Mouse (Mus musculus) heart, adult 8-10 months (tissue): ENCODE results near the gene Vps26b. TPM values are rescaled to one million over a fixed set of nuclear protein-coding genes. Genes with fewer than 3 reads are reported as not detected.
A peak's percentile ranks its signal among the peaks of the same experiment; 100 is the strongest.

Source experiments
- DNase-seq: peaks from one replicate; pipeline ENCODE4 v3.0.0; 2022; ENCODE audit warnings: low spot score
- total RNA-seq, 4 experiments: library from RNA; stranded (reverse); gene quantifications; 2 replicates each; pipeline ENCODE4 v1.2.4; 2022

The Vps26b gene
- 10 to 100 TPM; 28.6 to 31.8 (median 30.4) TPM for total RNA-seq

DNA sequence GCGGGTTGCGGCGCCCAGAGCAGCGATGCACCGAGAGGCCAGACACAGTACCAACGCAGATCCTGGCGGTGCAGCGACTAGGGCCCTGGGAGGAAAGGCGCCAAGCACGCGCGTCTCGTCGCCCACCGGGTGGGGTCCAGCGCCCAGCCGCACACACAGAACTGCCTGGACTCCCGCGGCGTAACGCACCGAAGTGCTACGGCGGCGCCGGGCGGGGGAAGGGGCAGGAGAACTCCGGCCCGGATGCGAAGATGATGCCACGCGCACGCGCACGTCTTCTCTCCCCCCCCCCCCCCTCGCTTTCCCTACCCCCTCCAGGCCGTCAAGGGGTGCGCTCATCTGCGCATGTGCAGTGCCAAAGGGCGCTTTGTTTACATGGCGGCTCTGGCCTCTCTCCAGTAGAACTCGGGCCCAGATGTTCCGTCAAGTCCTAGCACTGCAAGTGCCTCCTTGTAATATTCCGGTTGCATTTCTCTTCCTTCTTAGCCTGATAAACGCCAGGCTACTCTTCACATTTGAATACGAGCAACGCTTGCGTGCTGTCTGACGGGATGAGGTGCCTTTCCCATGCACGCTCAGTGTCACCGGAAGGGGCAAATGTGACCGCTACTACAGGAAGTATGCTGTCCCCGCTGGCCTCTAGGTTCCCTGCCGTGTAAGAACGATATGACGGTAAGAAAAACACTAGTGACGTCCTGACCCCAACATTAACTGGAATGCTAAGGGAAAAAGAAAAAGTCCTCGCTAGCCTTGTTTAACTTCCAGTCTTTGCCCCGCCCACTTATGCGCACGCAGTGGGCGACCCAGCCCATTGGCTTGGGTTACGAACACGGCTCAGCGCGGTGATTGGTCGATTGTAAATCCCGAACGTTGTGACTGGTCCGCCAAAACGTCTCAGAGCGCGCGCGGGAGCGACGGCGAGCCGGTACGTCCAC, at the start of gene Vps26b, which contains the start of gene Ncapd3:
Gene Vps26b, minus strand, starts transcription at position 238 of the 935 bp plus-strand sequence.
Gene Ncapd3, plus strand, starts transcription at position 348 of the 935 bp plus-strand sequence.
- peak; percentile 97 for DNase-seq

DNA sequence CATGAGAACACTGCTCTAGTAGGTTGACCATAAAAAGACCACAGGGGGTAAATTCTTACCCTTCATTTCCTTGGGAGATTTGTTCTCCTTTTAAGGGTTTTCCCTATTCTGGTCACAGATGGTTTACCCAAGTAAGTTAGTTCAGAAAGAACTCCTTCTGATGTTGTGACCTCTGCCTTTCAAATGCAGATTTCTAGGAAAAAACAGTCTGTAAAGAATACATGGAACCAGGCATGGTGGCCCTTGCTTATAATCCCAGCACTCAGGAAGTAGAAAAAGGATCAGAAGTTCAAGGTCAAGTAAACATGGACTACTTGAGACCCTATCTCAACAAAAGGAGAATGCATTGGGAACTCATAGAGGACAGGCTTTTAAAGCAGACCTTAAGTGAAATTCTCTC, 45.9 kb upstream of the Vps26b start:
- DNase-seq: no peak

DNA sequence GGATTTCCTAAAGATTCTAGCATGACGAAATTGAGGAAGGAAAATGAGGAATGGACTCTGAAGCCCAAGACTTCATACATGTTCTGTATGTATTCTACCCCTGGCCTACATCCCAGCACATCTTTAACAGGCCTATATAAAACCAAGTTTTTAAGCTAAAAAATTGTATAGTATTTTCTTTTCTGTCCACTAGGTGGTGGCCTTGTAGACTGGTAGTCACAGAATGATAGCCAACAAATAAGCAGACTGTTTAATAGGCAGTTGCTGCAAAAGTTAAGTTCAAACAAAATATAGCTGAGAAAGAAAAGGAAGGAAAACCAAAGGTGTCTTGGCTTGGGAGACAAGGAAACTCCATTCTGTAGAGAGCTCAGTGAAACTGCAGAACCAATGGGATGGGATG, 44.8 kb upstream of the Vps26b start:
- no peak for DNase-seq

DNA sequence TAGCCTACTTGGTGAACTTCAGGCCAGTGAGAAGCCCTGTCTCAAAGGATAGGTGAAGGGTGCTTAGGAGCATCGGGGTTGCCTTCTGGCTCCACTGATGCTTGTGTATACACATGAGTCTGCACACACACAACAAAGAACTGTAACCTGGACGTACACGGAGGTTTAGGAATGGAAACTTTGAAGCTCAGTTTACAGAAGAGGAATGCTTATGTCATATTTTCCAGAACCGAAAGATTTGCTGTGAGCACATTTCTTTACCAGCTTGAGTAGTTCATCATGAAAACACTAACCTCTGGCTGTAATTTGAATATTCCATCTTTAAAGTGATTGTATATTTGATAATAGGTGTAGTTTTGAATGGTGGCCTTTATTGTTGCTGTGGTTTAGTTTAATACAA, 41.0 kb upstream of the Vps26b start:
- no peak for DNase-seq

DNA sequence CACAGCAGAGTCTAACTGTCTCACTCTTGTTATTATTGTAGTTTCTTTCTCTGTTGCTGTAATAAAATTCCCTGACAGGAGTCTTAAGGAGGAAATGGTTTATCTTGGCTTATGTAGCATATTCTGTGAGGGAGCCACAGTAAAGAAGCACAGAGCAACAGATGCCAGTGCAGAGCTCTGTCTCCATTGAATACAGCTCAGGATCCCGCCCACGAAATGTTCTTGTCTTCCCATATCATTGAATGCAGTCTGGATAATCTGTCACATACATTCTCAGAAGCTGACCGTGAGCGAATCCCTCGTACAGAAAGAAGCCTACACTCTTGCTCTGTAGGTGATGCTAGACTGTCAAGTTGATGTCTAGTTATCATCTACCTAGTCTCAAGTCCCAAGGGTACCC, 28.5 kb upstream of the Vps26b start:
- no peak for DNase-seq

DNA sequence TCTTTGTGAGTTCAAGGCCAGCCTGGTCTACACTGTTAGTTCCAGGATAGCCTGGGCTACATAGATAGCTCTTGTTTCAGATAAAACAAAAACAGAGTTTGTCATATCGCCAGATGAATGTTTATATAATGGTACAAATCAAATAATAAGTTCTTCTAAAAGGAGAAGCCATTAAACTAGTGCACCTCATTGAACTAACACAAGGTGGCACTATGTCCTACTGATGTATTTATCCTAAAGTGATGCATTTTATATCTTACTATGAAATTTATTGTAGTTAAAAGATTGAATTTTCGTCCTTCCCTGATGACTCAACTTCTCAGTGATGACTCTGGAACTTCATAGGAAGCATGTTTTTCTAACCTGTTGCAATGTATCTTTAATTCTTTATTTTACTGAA, 19.6 kb upstream of the Vps26b start:
- DNase-seq: no peak

DNA sequence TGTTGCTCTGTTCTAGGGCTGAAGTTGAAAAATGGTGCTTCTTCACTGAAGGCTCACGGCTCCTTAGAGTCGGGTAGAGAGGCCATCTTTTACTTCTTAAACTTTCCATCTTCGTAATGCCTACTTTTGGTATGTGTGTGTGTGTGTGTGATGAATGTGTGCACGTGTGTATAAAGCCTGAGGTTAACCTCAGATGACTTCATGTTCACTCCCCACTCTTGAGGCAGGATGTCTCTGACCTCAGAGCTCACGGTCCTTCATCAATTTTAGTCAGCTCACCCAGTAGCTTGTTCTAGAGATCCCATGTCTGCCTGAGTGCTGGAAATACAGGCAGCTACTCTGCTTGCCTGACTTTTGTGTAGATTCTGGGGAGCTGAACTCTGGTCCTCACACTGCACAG, 14.0 kb upstream of the Vps26b start:
- no peak for DNase-seq

DNA sequence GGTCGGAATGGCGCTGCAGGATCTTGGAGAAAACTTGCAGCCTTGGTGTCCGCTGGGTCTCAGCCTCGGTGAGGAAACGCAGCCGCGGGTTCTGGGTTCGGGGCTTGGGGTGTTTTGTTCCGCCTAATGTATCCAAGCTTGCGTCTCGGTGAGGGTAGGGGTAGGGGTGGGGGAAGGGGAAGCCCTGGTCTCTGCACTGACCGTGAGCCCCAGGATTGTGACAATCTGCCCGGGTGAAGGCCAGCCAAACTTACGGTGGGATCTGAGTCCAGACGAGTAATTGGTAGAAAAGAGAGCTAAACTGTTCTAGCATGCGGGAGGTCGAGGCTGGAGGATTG, 867 bp upstream of the Vps26b start:
- DNase-seq: no peak

DNA sequence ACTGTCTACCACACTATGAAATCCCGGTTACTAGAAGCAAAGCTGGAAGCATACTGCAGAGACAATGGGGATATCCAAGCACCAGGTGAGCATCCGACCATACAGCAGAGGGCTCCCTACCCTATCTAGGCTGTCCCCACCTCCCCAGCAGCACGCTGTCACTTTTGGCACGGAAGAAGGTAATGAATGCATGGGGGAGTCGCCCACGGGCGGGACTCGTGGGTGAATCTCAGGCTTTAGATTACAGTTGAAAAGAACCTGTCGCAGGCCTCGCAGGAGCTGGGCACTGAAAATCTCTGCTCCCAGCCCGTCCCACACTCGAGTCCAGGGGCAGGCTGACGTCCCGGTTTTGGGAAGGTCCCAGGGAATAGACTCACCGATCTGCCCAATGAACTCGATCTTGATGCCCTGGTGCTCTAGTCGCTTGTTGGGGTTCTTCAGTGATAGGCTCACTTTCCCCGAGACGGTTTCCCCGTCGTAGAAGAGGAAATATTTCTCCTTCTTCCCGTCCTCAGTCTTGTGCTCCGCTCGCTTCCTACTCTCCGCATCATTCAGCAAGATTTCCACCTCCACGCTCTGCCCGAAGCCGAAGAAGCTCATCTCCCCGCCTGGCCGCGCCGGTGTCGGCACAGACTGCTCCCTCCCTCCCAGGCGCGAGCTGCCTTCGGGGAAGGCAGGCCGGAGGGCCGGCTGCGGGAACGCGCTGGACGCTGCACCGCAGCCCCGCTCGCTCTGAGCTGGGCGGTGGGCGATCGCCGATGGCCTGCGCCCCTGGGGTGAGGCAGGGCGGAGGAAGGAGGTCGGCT, 640 bp downstream of the Vps26b start:
- peak; percentile 34 for DNase-seq

DNA sequence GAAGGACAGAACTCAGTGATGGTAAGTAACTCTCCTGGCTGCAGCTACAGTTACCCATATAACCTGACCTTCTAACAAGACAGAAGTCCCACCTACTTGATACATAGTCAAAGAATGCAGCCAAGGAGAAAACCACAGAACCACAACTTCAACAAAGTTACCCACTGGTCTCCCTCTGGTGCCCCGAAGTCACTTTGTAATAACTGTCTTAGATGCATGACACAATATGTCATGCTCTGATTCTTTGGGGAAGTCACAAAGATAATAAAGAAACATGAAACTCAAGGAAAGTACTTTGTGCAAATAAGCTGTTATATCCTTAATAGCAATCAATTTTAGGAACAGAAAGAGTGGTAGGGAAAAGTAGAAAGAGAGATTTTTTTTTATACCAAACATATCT, 3.2 kb downstream of the Vps26b start:
- no peak for DNase-seq

DNA sequence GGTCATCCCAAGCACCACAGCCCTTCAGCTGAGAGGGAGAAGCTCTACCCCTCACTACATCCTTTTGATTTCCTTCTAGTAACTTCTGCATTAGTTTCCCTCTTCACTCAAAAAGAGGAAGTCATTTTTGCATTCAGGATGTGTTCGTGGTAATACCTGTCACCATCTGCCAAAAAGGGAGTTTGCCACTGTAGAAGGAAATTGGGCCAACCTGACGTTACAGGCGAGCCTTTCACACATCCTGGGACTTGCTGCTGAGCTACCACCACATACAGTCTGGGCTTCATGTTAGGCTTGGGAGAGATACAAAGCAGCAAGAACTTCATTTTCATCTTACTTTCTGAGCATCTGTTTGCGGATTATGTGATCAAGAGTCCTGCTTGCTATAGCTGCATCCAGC, 6.2 kb downstream of the Vps26b start:
- DNase-seq: no peak

DNA sequence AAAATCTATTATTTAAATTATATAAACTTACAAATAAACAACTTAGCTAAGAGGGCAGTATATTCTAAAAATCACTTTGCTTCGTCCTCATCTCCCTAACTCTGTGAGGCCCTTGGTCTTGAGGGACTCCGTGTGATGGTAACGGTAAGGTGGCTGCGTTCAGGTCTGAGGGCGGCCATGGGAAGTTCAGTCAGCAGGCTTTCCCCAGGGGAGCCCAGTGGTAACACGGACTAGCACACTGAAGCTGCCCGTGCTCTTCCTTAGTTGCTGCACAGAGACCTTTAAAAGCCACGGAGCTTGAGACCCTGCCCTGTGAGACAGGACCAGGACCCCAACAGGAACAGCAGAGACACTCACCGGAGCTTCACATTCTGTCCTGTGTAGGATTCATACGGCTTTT, 10.9 kb downstream of the Vps26b start:
- DNase-seq: no peak

DNA sequence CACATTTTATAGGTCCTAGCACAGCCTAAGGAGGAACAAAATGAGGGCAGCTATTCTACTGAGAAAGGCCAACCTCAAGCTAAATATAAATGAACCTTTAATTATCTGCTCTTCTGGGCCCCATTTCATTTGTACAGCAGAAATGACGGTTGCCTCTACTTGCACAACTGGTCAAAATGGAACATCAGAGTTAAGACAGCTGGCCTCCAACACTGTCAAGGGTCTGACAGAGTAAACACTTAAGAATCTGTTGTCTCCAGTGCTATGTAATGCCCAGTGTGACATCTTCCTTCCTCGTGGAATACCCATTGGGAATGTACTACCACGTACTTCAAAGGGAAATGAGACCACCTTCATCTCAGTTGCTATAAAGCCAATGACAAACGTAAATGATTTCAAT, 18.3 kb downstream of the Vps26b start:
- DNase-seq: no peak

DNA sequence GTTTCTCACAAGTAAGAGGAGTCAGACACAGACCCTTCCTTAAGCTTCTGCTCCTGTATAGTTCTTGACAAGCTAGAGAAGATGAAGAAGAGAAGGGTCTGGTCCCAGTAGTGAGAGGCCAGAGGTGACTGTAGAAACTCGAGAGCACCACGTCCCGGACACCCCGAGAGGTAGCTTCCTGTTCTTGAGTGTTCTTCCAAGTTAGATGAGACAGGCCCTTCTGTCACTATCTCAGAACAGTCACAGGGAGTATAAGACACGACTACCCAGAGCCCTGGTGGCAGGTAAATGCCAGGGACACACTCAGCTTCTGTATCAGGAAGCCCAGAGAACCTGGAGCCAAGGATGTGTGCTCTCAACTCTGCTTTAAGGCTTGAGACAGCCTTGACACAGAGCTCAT, 20.6 kb downstream of the Vps26b start:
- no peak for DNase-seq

DNA sequence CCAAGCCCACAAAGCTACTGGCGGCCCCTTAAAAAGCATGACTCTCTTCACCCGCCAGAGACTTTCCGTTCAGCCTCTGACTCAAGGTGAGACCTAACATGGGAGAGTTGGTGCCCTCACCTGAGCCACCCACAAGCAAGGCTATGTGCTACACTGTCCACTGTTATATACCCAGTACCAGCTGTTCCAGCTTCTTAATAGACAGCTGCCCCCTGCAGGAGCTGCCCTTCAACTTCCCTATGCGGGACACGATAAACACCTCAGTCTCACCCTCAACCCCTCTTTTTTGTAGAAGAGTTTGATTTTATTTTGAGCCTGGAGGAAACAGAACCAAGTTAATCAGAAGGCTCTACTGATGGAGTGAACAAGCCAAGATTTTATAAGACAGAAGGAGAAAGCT, 23.0 kb downstream of the Vps26b start:
- no peak for DNase-seq

DNA sequence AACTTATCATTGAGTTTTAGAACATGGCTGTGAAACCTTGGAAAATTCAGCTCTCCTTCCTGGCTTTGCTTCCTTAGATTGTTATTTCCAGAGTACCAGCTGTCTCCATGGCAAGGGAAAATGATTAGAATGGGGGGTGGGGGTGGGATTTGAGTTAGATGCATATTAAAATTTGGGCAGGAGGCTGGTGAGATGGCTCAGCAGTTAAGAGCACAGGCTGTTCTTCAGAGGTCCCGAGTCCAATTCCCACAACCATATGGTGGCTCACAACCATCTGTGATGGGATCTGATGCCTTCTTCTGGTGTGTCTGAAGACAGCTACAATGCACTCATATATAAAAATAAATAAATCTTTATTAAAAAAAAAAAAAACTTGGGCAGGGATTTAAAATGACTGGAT, 23.9 kb downstream of the Vps26b start:
- DNase-seq: no peak

DNA sequence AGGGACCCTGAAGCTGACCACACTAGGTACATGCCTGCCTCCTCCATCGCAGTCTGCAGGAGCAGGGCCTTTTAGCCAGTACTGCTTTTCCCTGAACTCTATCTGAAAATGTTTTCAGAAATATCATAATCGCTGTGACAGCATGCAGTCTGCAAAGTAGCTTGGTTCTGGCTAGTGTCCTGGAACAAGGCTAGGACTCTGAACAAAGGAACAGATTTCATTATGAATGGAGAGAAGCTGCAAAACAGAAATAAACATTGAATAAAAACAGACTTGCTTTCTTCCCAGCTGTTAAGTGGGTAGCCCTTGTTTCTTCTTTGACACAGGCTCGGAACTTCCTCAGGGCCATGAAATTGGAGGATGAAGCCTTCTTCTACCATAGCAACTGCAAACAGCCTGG, 24.6 kb downstream of the Vps26b start:
- no peak for DNase-seq

DNA sequence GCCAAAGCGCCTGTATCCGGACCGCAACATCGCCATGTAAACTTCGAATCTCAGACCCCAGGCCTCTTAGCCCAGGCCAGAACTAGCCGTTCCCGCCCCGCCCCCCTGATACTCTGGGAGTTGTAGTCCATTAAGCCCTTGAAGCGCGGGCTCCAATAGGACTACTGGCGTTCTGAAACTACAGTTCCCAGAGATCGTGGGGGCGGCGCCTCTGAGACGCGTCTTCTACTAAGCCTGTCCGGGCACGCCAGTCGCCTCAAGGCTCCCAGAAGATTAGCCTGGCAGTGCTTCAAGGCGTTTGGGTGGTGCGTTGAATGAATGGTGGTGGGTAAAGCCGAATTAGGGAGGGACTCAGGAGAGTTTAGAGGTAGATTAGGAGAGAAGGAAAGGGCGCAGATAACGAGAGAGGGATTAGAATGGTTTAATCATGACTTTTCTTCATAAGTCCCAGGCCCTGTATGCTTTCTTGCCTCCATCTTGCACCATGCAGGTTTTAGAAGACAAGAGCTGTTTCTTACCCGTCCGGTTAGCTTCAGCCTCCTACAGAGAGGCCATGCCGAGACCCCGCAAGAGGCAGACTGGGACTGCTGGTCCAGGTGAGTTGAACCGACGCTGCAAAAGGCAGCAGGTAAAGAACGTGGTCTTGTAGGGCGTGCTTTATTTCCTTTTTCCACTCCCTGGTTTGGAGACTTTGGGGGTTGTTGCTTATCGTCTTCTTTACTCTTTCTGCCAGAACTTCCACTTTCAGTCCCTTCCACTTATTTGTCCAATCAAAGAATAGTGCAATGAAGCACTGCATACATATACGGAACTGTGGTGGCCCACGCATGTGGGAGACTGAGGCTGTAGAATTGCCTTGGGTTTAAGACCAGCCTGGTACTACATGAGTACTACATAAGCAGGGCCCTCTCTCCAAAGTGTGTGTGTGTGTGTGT, 30.1 kb downstream of the Vps26b start, which contains the start of the genes Acad8 and Thyn1:
Gene Acad8, minus strand, starts transcription at position 106 of the 935 bp plus-strand sequence.
Gene Thyn1, plus strand, starts transcription at position 250 of the 935 bp plus-strand sequence.
- DNase-seq: peak; percentile 96

DNA sequence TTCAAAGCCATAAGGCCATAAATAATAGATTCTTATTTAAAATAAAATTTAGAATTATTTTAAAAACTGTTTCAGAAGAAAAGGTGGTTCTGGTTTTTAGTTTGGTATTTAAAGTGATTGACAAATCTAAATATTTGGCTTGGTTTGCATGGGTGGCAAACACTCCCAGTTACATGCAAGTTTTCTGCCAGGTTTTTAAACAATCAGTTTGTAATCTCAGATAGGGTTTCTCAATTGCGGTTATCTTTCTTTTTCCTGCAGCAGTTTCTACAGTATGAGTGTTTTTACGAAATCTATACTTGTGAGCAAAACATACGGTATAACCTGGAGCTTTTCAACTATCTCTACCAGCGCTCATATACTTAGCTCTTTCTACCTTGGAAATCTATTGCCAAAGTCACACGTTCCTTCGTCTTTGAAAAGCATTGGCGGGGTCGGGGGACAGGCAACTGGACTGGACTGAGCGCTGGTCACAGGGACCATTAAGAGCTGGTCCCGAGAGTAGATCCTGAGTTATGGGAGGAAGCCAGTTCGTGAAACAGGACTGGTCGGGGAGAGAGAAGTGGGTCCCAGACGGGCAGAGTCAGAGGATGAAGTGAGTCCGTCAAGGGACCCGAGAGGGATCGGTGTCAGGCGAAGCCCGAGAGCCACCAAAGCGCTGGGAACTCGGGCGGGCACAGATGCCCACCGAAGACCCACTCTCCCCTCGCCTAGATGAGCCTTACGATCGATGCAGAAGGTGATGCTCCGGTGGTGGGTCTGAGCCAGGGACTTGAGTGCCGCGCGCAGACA, 31.0 kb downstream of the Vps26b start:
- DNase-seq: peak; percentile 33

DNA sequence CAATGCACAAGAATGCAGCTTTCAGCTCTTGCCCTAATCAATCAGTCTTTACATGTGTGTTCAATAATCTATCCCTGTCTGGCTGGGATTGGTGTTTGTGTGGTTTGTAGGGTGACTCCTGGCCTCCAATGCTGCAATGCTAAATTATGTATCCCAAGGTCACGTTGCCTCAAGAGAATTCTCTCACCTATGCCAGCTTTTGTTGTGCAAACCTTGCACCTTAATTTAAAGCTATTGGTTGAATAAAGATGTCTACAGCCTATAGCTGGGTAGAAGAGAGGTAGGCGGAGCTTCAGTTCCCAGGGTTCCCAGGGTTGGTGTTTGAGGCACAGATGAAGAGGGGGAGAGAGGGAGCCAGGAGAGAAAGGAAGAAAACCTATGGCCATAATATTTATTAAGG, 32.4 kb downstream of the Vps26b start:
- DNase-seq: no peak

DNA sequence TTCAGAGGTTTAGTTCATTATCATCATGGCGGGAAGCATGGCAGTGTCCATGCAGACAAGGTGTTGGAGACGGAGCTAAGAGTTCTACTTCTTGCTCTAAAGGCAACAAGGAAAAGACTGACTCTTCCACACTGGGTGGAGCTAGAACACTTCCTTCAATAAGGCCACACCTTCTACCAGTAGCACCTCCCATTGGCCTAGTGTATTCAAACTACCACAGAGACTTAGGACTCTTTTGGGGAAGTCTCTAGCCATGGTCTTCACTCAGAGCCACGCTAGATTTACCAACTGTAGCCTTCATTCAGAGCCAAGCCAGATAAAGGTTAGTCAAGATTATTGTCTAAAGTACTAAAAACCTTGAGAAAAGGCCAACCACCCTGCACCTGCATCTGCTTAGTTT, 32.8 kb downstream of the Vps26b start:
- DNase-seq: peak; percentile 6
